Mouse (Mus musculus): ENCODE data around the gene Dusp15. TPM values are rescaled to one million over a fixed set of nuclear protein-coding genes. Genes with fewer than 3 reads are reported as not detected.

Dusp15 gene
- total RNA-seq, 2 experiments from 2014 or later, result 17.8 to 23.4 TPM

- intact Hi-C loops (cut with DNase I), result loop anchor here (5.0 to 10.0 kb wide), 2 partner anchors 106 to 144 kb away; partner anchors contain the start of gene Pdrg1
- DNase-seq (ENCODE audit: low spot score in 2 of 2), result no peak
These were observed 40.5 kb downstream of the Dusp15 start, which contains the start of gene Mylk2 for GRCm38 (mm10) chr2:152911031-152911430. Gene Mylk2, plus strand, starts transcription at chr2:152911352.

DNA sequence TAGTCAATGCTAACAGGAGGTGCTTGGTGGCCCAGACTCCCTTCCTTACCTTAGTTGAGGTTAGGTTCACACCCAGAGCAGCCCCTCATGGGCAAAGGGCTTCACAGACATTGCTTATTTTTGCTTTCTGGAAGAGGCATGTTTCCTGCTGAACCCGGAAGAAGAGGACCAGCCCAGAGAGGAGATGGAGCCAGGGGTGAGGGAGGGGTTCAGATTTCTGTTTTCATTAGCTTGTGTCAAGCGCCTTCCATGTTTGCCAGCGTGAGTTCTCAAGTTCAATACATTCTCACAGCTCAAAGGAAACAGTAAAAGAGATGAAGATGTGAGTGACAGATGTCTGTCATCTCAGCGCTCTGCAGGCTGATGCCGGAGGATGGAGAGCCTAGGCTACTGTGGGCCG is 41.6 kb downstream of the Dusp15 start:
- intact Hi-C loops (cut with DNase I), result loop anchor here (5.0 to 10.0 kb wide), 2 partner anchors 107 to 145 kb away; partner anchors contain the start of gene Pdrg1
- no peak for DNase-seq (ENCODE audit: low spot score in 2 of 2)

DNA sequence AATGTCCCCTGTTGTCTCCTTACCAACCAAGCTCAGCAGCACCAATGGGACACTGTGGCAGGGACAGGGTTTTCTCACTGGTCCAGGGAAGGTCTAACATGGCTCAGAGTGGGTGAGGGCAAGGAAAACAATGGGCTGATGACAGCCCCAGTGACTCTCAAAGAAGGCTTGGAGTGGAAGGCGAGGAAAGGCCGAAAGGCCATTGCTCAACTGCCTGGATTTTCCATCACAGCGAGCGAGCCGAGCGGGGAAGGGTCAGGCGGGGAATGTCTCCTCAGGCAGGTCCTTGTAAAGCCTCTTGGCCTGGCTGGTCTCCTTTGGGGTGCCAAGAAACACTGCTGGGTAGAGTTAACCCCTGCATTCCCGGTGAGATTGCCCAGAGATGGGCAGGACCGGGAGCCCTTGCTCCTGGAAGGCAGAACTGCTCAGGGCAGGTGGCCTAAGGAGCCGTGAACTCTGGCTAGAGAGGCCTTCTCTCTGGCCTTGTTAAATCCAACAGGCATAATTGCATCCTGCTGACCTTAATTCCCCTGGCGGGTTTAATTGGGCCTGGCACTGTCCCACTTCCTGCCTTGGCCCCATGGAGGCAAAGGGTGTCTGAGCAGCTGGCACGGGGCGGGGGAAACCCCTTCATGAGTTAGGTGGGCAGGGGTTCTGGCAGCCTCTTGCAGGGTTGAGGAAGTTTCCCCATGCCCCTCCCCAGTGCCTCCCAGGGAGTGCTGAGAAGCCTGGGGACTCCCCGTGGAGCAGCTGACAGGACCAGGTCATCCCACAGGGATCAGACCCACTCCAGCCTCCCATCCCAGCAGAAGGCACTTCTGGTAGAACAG is 44.2 kb downstream of the Dusp15 start:
- DNase-seq (ENCODE audit: low spot score in 2 of 2), result no peak
- intact Hi-C loops (cut with DNase I), result no loop called here

- intact Hi-C loops (cut with DNase I), result no loop called here
- no peak for DNase-seq (ENCODE audit: low spot score in 2 of 2)
These were observed 45.0 kb downstream of the Dusp15 start for GRCm38 (mm10) chr2:152906274-152907037.

DNA sequence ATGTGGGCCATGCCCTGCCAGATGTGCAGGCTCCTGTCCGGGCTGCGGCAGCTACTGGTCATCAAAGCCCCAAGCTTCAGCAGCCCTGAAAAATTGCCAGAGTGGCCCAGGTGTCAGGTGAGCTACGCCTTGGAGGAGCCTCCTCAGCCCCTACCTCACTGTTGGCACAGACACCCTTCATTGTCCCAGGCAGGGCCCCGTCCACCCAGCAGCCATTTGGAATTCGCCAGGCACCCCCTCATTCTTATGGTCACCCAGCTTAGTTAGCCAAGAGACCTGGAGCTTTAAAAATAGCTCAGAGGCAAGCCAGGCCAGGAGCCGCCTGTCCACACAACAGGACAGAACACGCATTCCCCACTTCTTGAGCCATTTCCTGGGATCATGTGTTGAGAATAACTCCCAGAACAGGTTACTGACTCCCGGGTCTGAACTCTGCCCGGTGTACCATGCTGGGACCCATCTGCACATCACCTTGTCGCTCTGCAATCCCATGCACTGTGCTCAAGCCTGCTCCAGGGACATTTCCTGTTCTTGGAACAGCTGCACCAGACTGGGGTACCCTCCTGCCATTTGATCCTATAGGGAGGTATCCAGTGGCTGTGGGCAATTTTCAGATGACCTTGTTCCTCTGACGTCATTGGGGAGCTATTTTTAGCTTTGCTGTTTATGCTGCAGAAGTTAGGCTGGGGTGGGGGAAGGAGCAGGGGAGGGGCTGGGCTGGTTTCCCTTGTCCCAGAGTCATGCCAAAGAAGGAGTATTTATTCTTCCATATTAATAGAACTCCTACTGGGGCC is 46.3 kb downstream of the Dusp15 start:
- no peak for DNase-seq (ENCODE audit: low spot score in 2 of 2)
- intact Hi-C loops (cut with DNase I), result no loop called here

- intact Hi-C loops (cut with DNase I), result no loop called here
- no peak for DNase-seq (ENCODE audit: low spot score in 2 of 2)
These were observed 47.3 kb downstream of the Dusp15 start for GRCm38 (mm10) chr2:152904127-152904643.

DNA sequence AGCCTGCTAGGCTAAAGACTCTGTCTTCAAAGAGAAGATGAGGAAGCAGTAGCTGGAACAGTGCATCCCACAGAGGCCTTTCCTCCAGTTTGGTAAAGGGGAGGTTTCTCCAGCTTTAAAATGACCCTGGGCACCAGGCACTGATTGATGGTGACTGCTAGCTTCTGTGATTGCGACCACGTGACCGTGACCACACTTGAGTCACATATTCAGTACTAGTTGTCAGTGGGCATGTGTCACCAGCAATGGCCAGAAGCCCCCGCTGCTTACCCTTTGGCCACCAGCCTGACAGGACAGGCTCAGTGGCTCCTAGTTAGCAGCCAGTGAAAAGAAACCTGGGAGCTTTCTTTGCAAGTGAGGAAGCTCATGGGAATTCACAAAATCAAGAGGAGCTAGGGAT is 47.9 kb downstream of the Dusp15 start:
- no peak for DNase-seq (ENCODE audit: low spot score in 2 of 2)
- intact Hi-C loops (cut with DNase I), result no loop called here

DNA sequence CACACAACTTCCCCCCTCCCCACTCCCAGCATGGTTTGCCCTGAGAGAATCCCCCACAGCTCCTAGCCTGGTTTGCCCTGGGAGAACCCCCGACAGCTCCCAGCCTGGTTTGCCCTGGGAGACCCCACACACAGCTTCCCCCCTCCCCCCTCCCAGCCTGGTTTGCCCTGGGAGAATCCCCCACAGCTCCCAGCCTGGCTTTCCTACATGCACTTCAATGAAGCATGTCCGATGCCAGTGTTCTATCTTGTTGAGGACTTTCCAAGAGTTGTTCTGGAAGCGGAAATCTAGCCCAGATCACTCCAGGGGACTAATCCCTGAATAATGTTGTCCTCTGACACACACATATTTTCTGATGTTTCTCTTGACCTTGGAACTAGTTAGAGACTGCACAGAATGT is 48.8 kb downstream of the Dusp15 start:
- intact Hi-C loops (cut with DNase I), result no loop called here
- no peak for DNase-seq (ENCODE audit: low spot score in 2 of 2)

DNA sequence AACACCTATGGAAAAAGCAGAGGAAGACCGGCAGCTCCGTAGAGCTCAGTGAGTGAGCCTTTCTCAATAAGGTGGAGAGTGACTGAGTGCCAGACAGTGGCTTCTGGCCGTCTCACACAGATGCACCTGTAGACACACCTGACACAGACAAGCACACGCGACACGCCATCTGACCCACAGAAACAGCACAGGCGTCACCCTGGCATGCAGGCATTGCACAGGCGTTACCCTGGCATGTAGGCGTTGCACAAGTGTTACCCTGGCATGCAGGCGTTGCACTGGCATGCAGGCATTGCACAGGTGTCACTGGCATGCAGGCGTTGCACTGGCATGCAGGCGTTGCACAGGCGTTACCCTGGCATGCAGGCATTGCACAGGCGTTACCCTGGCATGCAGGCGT is 50.2 kb downstream of the Dusp15 start:
- no peak for DNase-seq (ENCODE audit: low spot score in 2 of 2)
- intact Hi-C loops (cut with DNase I), result no loop called here

GRCm38 (mm10) chr2:152899011-152899410 is 52.5 kb downstream of the Dusp15 start:
- intact Hi-C loops (cut with DNase I), result no loop called here
- peak in 1 of 2 experiments; percentile 51 for DNase-seq (ENCODE audit: low spot score in 2 of 2)

DNA sequence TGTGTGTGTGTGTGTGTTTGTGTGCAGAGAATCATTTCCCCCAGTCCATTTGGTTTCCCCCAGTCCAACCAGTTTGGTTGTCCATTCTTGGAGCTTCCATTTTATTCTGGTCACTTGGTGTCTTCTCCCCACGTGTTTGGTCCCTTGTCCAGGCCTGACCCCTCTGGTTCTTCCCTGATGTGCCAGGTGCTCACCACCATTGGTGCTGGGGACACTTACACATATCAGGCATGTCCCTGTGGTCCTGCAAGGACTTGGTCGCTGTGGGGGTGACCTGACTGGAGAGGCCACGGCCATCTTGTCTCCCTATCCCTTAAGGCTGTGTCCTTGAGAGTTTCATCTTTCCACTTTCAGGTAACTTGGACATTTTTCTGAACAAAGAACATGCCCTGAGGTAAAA is 54.6 kb downstream of the Dusp15 start:
- intact Hi-C loops (cut with DNase I), result no loop called here
- DNase-seq (ENCODE audit: low spot score in 2 of 2), result no peak

DNA sequence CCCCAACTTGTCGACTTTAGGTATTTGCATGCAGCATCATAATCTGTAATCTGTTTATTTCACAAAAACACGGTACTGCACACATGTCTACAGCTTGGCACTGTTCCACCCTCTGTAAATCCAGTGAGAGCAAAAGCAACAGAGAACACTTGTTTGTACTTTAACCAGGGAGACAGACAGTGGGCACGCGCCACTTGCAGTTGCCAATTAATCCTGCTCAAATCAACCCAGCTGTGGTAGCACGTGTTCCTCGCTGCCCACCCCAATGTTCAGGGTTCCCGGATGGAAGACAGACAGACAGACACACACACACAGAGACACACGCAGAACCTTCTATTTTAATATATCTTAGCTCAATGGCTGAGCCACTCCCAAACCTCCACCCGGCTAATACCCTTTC is 55.7 kb downstream of the Dusp15 start:
- intact Hi-C loops (cut with DNase I), result no loop called here
- DNase-seq (ENCODE audit: low spot score in 2 of 2), result no peak

Other genes with a start within 250 kb of the Dusp15 start
- gene Id1, start 215.4 kb downstream of the Dusp15 start, total RNA-seq (2021), result 10 to 100 TPM; 19.9 to 30.4 TPM
- 1 to 10 TPM; 1.8 to 2.6 TPM for gene Cox4i2, start 197.5 kb downstream of the Dusp15 start, total RNA-seq (2021)
- 100 to 1,000 TPM; 128 to 138 TPM for gene Bcl2l1, start 120.0 kb downstream of the Dusp15 start, total RNA-seq (2021)
- 1 to 10 TPM; 1.7 to 2.2 TPM for gene Tpx2, start 103.7 kb downstream of the Dusp15 start, total RNA-seq (2021)
- gene Mylk2, start 40.3 kb downstream of the Dusp15 start, total RNA-seq (2021), result not detected
- gene Foxs1, start 18.5 kb downstream of the Dusp15 start, total RNA-seq (2021), result 1 to 10 TPM; 1.0 TPM
- gene Ttll9, start 10.8 kb upstream of the Dusp15 start, total RNA-seq (2021), result 1 to 10 TPM; 1.7 to 2.6 TPM
- 10 to 100 TPM; 50.7 to 51.4 TPM for gene Pdrg1, start 63.7 kb upstream of the Dusp15 start, total RNA-seq (2021)
- gene Xkr7, start 80.2 kb upstream of the Dusp15 start, total RNA-seq (2021), result 1 to 10 TPM; 4.3 to 5.7 TPM
- 1 to 10 TPM; 4.9 to 5.5 TPM for gene Ccm2l, start 114.3 kb upstream of the Dusp15 start, total RNA-seq (2021)
- 1 to 10 TPM; 2.1 to 2.5 TPM for gene Hck, start 156.8 kb upstream of the Dusp15 start, total RNA-seq (2021)
- 100 to 1,000 TPM; 116 TPM for gene Tm9sf4, start 209.6 kb upstream of the Dusp15 start, total RNA-seq (2021)

All from left cerebral cortex, postnatal 25 days (tissue).